Mouse (Mus musculus) CH12.LX (cell line): ENCODE measurements around the gene Olfr110. TPM values are rescaled to one million over a fixed set of nuclear protein-coding genes. Genes with fewer than 3 reads are reported as not detected.
"Not testable (repeated sequence)": the region's sequence is repeated elsewhere in the genome, so short reads cannot be mapped to it uniquely, and the experiment has no call there.

Experiments used
- DNase-seq: peaks from one replicate; pipeline ENCODE4 v3.0.0-alpha.2; 2013; ENCODE audit errors: extremely low read depth
- H3K27ac ChIP-seq: 2 replicates; pipeline ENCODE4 v1.5.1; 2012; ENCODE audit warnings: low read depth, mild to moderate bottlenecking, control low read depth, moderate library complexity; ENCODE audit not compliant: insufficient read depth
- H3K27me3 ChIP-seq: replicated peaks from 2 replicates; pipeline ENCODE3; 2012; ENCODE audit warnings: inconsistent platforms
- H3K36me3 ChIP-seq, 2 experiments: replicated peaks in 1 of 2; 2 replicates each; pipeline versions ENCODE3 to v1.6.1; 2012; ENCODE audit warnings: inconsistent platforms in 1 of 2, low read length in 1 of 2, mild to moderate bottlenecking in 1 of 2, mixed read lengths in 1 of 2, moderate library complexity in 1 of 2; ENCODE audit not compliant: control insufficient read depth in 1 of 2, insufficient read depth in 1 of 2
- H3K4me1 ChIP-seq, 2 experiments: 2 replicates each; pipeline ENCODE4 v1.6.1; 2012; ENCODE audit warnings: inconsistent platforms in 1 of 2, moderate library complexity in 1 of 2; ENCODE audit not compliant: insufficient read depth in 2 of 2, control insufficient read depth in 1 of 2
- H3K4me2 ChIP-seq: 2 replicates; pipeline ENCODE4 v1.6.1; 2012; ENCODE audit warnings: low read depth, mild to moderate bottlenecking, control low read depth; ENCODE audit not compliant: poor library complexity, insufficient read depth, severe bottlenecking
- H3K4me3 ChIP-seq, 3 experiments: fragments of 150-350 bp in 1 of 3; sonication (generic) in 1 of 3; replicated peaks in 1 of 3; 2 replicates each; pipeline versions ENCODE3 to v1.5.1; 2011 to 2012; ENCODE audit warnings: low read depth in 2 of 3, low read length in 2 of 3, mild to moderate bottlenecking in 2 of 3, moderate library complexity in 2 of 3, control low read depth in 1 of 3, improper control_type of control experiment in 1 of 3, inconsistent platforms in 1 of 3, mixed read lengths in 1 of 3; ENCODE audit not compliant: poor library complexity in 1 of 3
- H3K79me2 ChIP-seq: replicated peaks from 2 replicates; pipeline ENCODE4 v1.6.1; 2012; ENCODE audit warnings: mild to moderate bottlenecking, moderate library complexity; ENCODE audit not compliant: control insufficient read depth, poor library complexity, insufficient read depth, severe bottlenecking; ENCODE audit errors: extremely low read depth
- H3K9ac ChIP-seq: 2 replicates; pipeline ENCODE4 v1.6.1; 2012; ENCODE audit warnings: low read depth, mild to moderate bottlenecking, control low read depth, moderate library complexity; ENCODE audit not compliant: insufficient read depth
- H3K9me3 ChIP-seq: replicated peaks from 2 replicates; pipeline ENCODE3; 2012; ENCODE audit warnings: low read length, inconsistent platforms, mixed read lengths
- ETS1 ChIP-seq: conservative IDR thresholded peaks from 2 replicates; pipeline ENCODE4 v1.6.1; 2012; ENCODE audit warnings: low read depth, mild to moderate bottlenecking, inconsistent platforms, low read length, improper control_type of control experiment, moderate library complexity
- IRF4 ChIP-seq: IDR thresholded peaks from 2 replicates; pipeline ENCODE4 v1.6.1; 2014; ENCODE audit warnings: low read depth, mild to moderate bottlenecking, inconsistent platforms, low read length, improper control_type of control experiment
- JUND ChIP-seq: conservative IDR thresholded peaks from 2 replicates; pipeline ENCODE4 v1.6.1; 2011; ENCODE audit warnings: low read depth, low read length, improper control_type of control experiment
- MAFK ChIP-seq: IDR thresholded peaks from 2 replicates; pipeline ENCODE4 v1.6.1; 2011; ENCODE audit warnings: low read length, improper control_type of control experiment; ENCODE audit not compliant: insufficient replicate concordance
- MAX ChIP-seq: IDR thresholded peaks from 2 replicates; pipeline ENCODE4 v1.6.1; 2011; ENCODE audit warnings: low read length, improper control_type of control experiment
- NELFE ChIP-seq: IDR thresholded peaks from 2 replicates; pipeline ENCODE4 v1.6.1; 2011; ENCODE audit warnings: low read depth, low read length, improper control_type of control experiment
- POLR2A ChIP-seq: IDR thresholded peaks from 2 replicates; pipeline ENCODE4 v1.6.1; 2011; ENCODE audit warnings: low read depth, mild to moderate bottlenecking, improper control_type of control experiment, low read length
- SIN3A ChIP-seq: IDR thresholded peaks from 2 replicates; pipeline ENCODE4 v1.6.1; 2012; ENCODE audit warnings: low read length, improper control_type of control experiment, inconsistent platforms
- UBTF ChIP-seq: IDR thresholded peaks from 2 replicates; pipeline ENCODE4 v1.6.1; 2012; ENCODE audit warnings: low read depth, mild to moderate bottlenecking, inconsistent platforms, low read length, improper control_type of control experiment, moderate library complexity
- ZMIZ1 ChIP-seq: IDR thresholded peaks from 2 replicates; pipeline ENCODE4 v1.6.1; 2012; ENCODE audit warnings: low read depth, mild to moderate bottlenecking, inconsistent platforms, low read length, improper control_type of control experiment
- dilution Hi-C: fragments of 300-500 bp; cut with MboI; formaldehyde crosslinking; loops from 2 replicates; pipeline ENCODE4 v1.14.3; 2020; ENCODE audit warnings: low sequenced_read_pairs; ENCODE audit not compliant: extremely low pct_unique_long_range_greater_than_20kb, extremely low pct_ligation_motif_present
- in situ Hi-C: fragments of 300-500 bp; cut with MboI; formaldehyde crosslinking; loops from 3 replicates; pipeline ENCODE4 v1.14.3; 2019; ENCODE audit warnings: low sequenced_read_pairs, low pct_ligation_motif_present, low pct_unique_long_range_greater_than_20kb, mixed read lengths
- polyA plus RNA-seq: library from polyadenylated mRNA; unstranded; fragments of >175 nt; gene quantifications from 2 replicates; pipeline ENCODE4 v1.2.1, GENCODE M21; 2012; ENCODE audit warnings: low read depth; ENCODE audit not compliant: insufficient read length
- total RNA-seq, 2 experiments: library from RNA; depleted of rRNA; stranded (reverse); fragments of 300-350 nt in 1 of 2; fragments of >200 nt in 1 of 2; gene quantifications; 2 replicates each; pipeline ENCODE4 v1.2.3; 2012 to 2014

The Olfr110 gene
- total and polyA plus RNA-seq, 3 experiments: not detected

DNA sequence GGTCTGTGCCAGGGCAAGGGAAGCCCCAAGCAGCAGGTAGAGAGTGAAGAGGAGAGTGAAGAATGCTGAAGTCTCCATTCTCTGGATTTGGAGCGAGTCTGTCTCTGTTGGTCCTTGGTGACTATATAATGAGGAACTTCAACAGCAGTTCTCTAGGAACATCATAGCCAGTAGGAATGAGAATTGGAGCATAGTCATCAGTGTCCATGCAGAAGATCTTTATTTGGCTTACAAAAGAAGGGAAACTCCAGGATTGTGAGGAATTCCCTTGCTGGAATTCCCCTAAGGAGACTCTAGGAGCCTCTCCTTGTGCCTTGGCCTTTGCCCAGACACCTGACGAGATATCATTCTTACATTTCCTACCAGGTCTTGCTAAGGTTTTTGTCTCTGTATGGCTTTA lies 8.8 kb upstream of the Olfr110 start, which contains the start of gene H2-M2:
Gene H2-M2, minus strand, starts transcription at position 101 of the 400 bp plus-strand sequence.
- H3K9me3 ChIP-seq: peaks cover 14% of the 10 kb centered on the region
- H3K4me3 ChIP-seq: no peak within 1 kb of the TSS
- no peak within 1 kb of the TSS for H3K27ac ChIP-seq
- H3K79me2 ChIP-seq: no peaks in the 10 kb centered on the region
- H3K27me3 ChIP-seq: no peaks in the 10 kb centered on the region
- H3K36me3 ChIP-seq: no peaks in the 10 kb centered on the region
- no peak within 1 kb of the TSS for H3K9ac ChIP-seq
- dilution Hi-C loops: no loop called here
- H3K4me2 ChIP-seq: no peak within 1 kb of the TSS
- in situ Hi-C loops: no loop called here
- DNase-seq: no peak
- TF ChIP-seq MAFK (no peak), JUND (no peak), POLR2A (no peak), ETS1 (no peak), SIN3A (no peak), NELFE (no peak), IRF4 (no peak)
- H3K4me1 ChIP-seq: no peaks in the 10 kb centered on the region

DNA sequence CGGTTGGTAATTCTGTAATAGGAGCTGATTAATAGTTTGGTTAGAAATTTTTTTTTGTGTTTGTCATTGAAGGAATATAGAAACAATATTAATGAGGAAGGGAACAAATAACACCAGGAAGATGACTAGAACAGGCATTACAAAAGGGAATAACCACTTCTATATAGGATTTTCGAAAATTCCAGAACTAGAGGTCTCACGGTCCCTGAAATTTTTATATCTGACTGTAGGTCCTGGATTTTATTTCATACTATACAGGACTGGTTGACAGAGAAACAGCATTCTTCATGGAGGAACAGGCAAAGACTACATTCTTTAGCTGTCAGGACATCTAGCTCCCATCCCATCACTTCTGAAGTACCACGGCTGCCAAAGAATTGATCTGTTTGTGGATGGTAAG lies 15.5 kb downstream of the Olfr110 start, which contains the start of gene Olfr111:
Gene Olfr111, plus strand, starts transcription at position 301 of the 400 bp plus-strand sequence.
- H3K4me2 ChIP-seq: no peak within 1 kb of the TSS
- dilution Hi-C loops: no loop called here
- DNase-seq: no peak
- in situ Hi-C loops: no loop called here
- H3K27ac ChIP-seq: no peak within 1 kb of the TSS
- peaks cover under 1% of the 10 kb centered on the region for H3K9me3 ChIP-seq
- no peak within 1 kb of the TSS for H3K4me3 ChIP-seq
- no peak for TF ChIP-seq MAX
- no peak for TF ChIP-seq SIN3A
- no peak for TF ChIP-seq UBTF
- no peak for TF ChIP-seq ZMIZ1
- no peak within 1 kb of the TSS for H3K9ac ChIP-seq
- H3K4me1 ChIP-seq: no peaks in the 10 kb centered on the region
- no peaks in the 10 kb centered on the region for H3K27me3 ChIP-seq
- H3K79me2 ChIP-seq: no peaks in the 10 kb centered on the region
- H3K36me3 ChIP-seq: no peaks in the 10 kb centered on the region

DNA sequence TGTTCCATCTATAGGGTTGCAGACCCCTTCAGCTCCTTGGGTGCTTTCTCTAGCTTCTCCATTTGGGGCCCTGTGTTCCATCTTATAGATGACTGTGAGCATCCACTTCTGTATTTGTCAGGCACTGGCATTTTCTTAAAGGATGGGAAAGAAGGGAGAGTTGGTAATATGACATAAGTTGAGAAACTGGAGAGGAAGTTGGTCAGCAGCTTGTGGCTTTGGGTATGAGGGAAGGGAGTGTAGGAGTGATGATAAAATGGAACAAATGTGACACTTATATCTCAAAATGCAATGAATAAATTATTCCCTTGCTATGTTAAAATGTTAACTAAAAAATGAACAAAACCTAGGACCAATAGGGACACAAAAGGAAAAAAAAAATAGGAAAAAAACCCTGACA lies 32.3 kb downstream of the Olfr110 start:
- H3K4me2 ChIP-seq, H3K36me3 ChIP-seq, H3K9me3 ChIP-seq, H3K4me1 ChIP-seq, H3K27me3 ChIP-seq, H3K4me3 ChIP-seq, H3K9ac ChIP-seq, H3K79me2 ChIP-seq, dilution Hi-C loops, H3K27ac ChIP-seq, in situ Hi-C loops, DNase-seq: not testable (repeated sequence)

DNA sequence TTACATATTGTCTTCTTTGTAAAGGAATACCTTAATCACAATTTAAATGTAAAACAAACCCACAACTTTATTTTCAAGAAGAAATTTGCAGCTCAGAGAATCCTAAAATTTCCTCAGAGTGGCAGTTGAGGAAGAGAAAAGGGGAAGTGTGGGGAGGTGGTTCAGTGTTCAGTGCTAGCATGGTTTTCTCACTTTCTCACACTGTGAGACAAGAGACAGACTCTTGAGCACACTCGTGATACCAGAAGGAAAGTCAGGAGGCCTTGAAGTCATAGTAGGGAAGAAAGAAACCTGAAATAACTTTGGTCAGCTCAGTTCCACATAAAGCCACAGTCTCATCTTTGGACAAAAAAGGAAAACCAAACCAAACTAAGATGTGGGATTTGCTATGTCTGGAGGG lies 33.2 kb downstream of the Olfr110 start:
- H3K79me2 ChIP-seq, DNase-seq, H3K4me3 ChIP-seq, H3K27ac ChIP-seq, H3K4me1 ChIP-seq, H3K9me3 ChIP-seq, in situ Hi-C loops, H3K4me2 ChIP-seq, H3K27me3 ChIP-seq, H3K9ac ChIP-seq, dilution Hi-C loops, H3K36me3 ChIP-seq: not testable (repeated sequence)
